Mouse (Mus musculus) heart, adult 2 months (tissue): ENCODE measurements around the gene Nap1l1. TPM values are rescaled to one million over a fixed set of nuclear protein-coding genes. Genes with fewer than 3 reads are reported as not detected.

ENCODE experiments used
- DNase-seq, 2 experiments: peaks; one replicate each; pipeline ENCODE4 v3.0.0; 2021
- H3K27ac ChIP-seq: fragments of 200-600 bp; 2 replicates; pipeline ENCODE4 v1.8.1; 2022
- H3K27me3 ChIP-seq: fragments of 200-500 bp; 2 replicates; pipeline ENCODE4 v1.6.1; 2012; ENCODE audit warnings: mild to moderate bottlenecking, low read length, inconsistent platforms, mixed read lengths; ENCODE audit not compliant: control insufficient read depth, insufficient read depth
- H3K36me3 ChIP-seq: fragments of 200-500 bp; 2 replicates; pipeline ENCODE4 v1.6.1; 2012; ENCODE audit warnings: low read length, inconsistent platforms; ENCODE audit not compliant: control insufficient read depth, insufficient read depth
- H3K4me1 ChIP-seq: fragments of 200-500 bp; 2 replicates; pipeline ENCODE4 v1.6.1; 2011; ENCODE audit warnings: low read length; ENCODE audit not compliant: control insufficient read depth, insufficient read depth
- H3K4me3 ChIP-seq: fragments of 200-600 bp; 2 replicates; pipeline ENCODE4 v1.8.1; 2022
- H3K79me2 ChIP-seq: fragments of 200-500 bp; replicated peaks from 2 replicates; pipeline ENCODE4 v1.6.1; 2012; ENCODE audit warnings: mild to moderate bottlenecking, inconsistent platforms, low read length, moderate library complexity, mixed read lengths; ENCODE audit not compliant: control insufficient read depth, insufficient read depth
- H3K9ac ChIP-seq: fragments of 200-500 bp; 2 replicates; pipeline ENCODE4 v1.6.1; 2012; ENCODE audit warnings: low read depth, mild to moderate bottlenecking, control low read depth, inconsistent platforms, low read length, mixed read lengths
- CTCF ChIP-seq: fragments of 200-600 bp; IDR thresholded peaks from 2 replicates; pipeline ENCODE4 v1.8.1; 2022; ENCODE audit warnings: antibody characterized with exemption, mild to moderate bottlenecking, moderate library complexity
- EP300 ChIP-seq: fragments of 200-500 bp; IDR thresholded peaks from 2 replicates; pipeline ENCODE4 v1.6.1; 2011; ENCODE audit warnings: low read depth, low read length, control low read depth; ENCODE audit not compliant: insufficient read depth
- POLR2A ChIP-seq: fragments of 200-500 bp; IDR thresholded peaks from 2 replicates; pipeline ENCODE4 v1.6.1; 2011; ENCODE audit warnings: mild to moderate bottlenecking, low read depth, low read length, control low read depth; ENCODE audit not compliant: insufficient read depth
- WGBS: fragments of 180-500 bp; shearing (Covaris S2); methylation state at CpG from one replicate; pipeline ENCODE4 v1.1.7; 2018; 5-methylcytosine and 5-hydroxymethylcytosine counted together
- intact Hi-C: fragments of 180-260 bp; cut with DNase I; formaldehyde crosslinking; loops from one replicate; pipeline ENCODE4 v1.15.1; 2025
- polyA plus RNA-seq: library from polyadenylated mRNA; depleted of rRNA; stranded (reverse); fragments of >200 nt; gene quantifications from 2 replicates; pipeline ENCODE4 v1.2.3, GENCODE M21; 2012
- total RNA-seq, 2 experiments: library from RNA; stranded (reverse); gene quantifications; 2 replicates each; pipeline ENCODE4 v1.2.3; 2021

Nap1l1 gene
- total and polyA plus RNA-seq, 3 experiments, result 10.5 to 66.7 (median 66.6) TPM

DNA sequence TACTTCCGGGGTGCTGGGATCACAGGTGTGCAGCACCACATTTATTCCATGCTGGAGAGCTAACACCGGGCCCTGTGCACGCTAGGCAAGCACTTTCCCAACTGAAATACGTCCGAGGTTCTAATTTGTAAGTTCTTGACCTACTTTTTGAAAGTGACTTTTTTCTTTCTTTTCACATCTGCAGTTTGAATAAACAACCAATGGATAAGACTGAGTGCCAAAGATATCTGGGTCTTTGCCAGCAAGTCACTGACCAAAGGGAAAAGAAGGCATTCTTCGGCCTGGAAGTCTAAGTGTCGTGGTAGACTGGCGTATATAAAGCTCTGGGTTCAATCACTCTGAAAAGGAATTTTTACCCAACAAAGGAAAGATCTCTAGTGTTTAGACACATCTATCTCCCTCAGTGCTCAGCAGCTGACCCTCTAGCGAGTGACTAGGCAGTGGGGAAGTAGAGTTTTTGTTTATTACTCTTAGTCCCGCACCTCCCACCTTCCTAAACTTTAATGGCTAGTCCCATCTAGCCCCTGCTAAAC, 39.1 kb downstream of the Nap1l1 start:
- TF ChIP-seq POLR2A (no peak), EP300 (no peak), CTCF (no peak)
- Histone ChIP-seq H3K4me3 (no peak overlapping the region), H3K79me2 (no peaks in the 10 kb centered on the region), H3K4me1 (peaks cover 7% of the 10 kb centered on the region), H3K36me3 (peaks cover 4% of the 10 kb centered on the region; the same call in 1 of the 2 replicates), H3K27me3 (no peaks in the 10 kb centered on the region), H3K27ac (peak overlapping the region; percentile 42), H3K9ac (no peak overlapping the region)
- WGBS, result 43% methylated on average over 10 of the region's 10 CpGs
- intact Hi-C loops, result no loop called here
- peak in 1 of 2 experiments; percentile 38 for DNase-seq

DNA sequence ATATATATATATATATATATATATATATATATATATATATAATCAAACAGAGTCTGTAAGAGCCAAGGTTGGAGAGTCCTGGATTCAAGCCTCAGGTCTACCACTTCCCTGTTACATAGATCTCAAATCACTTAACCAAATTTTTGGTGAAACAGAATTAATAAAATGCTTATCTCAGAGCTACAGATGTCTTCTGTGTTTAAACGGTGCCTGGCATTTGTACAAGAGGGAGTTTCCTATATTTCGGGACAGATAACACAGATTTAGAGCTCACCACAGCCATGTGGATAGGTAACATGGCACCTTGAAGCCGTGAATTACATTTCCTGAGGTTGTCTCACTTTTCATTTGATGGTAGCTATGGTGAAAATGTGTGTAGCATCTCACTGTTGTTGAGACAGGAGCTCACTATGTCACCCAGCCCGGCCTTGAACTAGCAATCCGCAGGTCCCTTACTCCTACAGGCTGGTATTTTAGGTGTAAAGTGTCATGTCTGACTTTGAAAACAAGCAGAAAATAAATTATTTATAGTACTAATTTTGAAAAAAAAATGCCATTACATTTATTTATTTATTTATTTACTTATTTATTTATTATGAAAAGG, 41.4 kb downstream of the Nap1l1 start:
- TF ChIP-seq EP300, result no peak
- no peak for TF ChIP-seq CTCF
- TF ChIP-seq POLR2A, result no peak
- H3K27me3 ChIP-seq, result no peaks in the 10 kb centered on the region
- H3K36me3 ChIP-seq, result no peaks in the 10 kb centered on the region
- no peak overlapping the region for H3K27ac ChIP-seq
- H3K79me2 ChIP-seq, result no peaks in the 10 kb centered on the region
- WGBS, result 87% methylated on average over 5 of the region's 5 CpGs
- no peak overlapping the region for H3K9ac ChIP-seq
- no peak overlapping the region for H3K4me3 ChIP-seq
- peaks cover 9% of the 10 kb centered on the region for H3K4me1 ChIP-seq
- DNase-seq, result no peak
- intact Hi-C loops, result no loop called here

DNA sequence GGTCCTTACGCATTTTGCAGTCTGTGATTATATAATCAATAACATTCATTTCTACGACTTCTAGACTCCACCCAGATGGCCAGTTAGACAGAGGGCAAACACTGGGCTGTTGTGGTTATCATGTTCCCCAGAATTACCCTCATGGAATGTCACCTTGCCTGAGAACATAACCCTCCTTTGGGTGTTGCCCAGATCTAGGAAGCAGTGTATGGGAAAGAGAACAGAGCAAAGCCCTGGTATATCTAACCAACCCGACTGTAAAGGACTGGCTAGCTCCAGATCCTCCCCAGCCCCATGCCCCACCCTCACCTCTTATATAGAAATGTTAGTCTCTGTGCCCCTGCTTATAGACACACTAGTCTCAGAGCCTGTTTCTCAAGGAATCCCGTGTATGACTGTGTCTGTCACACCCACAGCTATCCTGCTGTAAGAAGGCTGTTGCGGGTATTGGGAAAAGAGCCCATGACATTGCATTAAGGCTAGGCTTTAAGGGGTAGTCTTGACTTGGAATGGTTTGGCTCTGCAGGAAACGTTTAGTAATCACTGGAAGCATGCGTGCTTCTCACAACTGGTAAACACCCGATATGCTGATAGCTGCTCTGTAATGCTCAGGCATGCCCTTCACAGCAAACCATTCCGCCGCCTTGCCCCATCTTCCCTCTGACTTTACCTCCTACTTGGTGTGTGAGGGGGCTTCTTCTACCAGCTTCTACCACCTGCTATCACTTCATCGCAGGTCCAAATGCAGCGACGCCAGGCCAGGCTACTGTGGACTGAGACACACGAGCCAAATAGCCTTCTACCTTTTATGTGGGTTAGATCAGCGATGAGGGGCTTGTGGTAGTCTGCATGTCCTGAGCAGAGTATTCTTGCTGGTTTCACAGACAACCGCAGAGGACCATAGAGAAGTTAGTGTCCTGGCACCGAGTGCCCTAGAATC, 42.3 kb downstream of the Nap1l1 start:
- TF ChIP-seq CTCF (no peak), EP300 (no peak), POLR2A (no peak)
- no peak overlapping the region for H3K9ac ChIP-seq
- H3K4me3 ChIP-seq, result no peak overlapping the region
- WGBS, result 71% methylated on average over 17 of the region's 17 CpGs
- intact Hi-C loops, result loop anchor here (5.0 kb wide), 1 partner anchor 37 kb away; no protein-coding TSS in a partner anchor
- H3K79me2 ChIP-seq, result no peaks in the 10 kb centered on the region
- no peaks in the 10 kb centered on the region for H3K36me3 ChIP-seq
- H3K27me3 ChIP-seq, result no peaks in the 10 kb centered on the region
- peak overlapping the region; percentile 26; the same call in 1 of the 2 replicates for H3K27ac ChIP-seq
- no peak for DNase-seq
- peaks cover 7% of the 10 kb centered on the region for H3K4me1 ChIP-seq

DNA sequence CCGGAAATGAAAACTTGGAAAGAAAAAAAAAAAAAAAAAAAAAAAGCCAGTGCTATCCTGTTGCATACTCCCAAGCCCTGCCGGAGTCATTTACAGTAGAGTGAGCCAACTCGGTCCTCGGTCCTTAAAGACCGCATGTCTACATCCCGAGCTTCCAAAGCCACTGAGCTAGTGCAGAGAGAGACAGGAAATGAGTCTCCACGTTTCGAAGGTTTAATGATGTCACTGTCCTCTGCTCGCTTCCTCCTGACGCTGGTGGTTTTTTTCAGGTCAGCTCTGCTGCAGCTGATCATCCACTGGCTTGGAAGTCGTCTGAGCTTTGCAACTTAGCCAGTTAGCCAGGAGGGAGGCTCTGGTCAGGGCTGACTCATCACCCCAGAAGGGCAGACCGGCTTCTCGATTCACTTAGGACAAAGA, 43.2 kb downstream of the Nap1l1 start:
- no peaks in the 10 kb centered on the region for H3K36me3 ChIP-seq
- peak overlapping the region; percentile 26; the same call in 1 of the 2 replicates for H3K27ac ChIP-seq
- TF ChIP-seq EP300 (0 out of 2 replicates have a peak, but pooled peaks have one; percentile 16), CTCF (no peak), POLR2A (peak; percentile 49; the same call in 1 of the 2 replicates)
- WGBS, result 12% methylated on average over 13 of the region's 13 CpGs
- H3K4me1 ChIP-seq, result peaks cover 5% of the 10 kb centered on the region
- DNase-seq, result peak; percentile 57 to 68
- H3K4me3 ChIP-seq, result no peak overlapping the region
- no peak overlapping the region for H3K9ac ChIP-seq
- H3K27me3 ChIP-seq, result no peaks in the 10 kb centered on the region
- H3K79me2 ChIP-seq, result no peaks in the 10 kb centered on the region
- intact Hi-C loops, result loop anchor here (5.0 kb wide), 1 partner anchor 36 kb away; no protein-coding TSS in a partner anchor

DNA sequence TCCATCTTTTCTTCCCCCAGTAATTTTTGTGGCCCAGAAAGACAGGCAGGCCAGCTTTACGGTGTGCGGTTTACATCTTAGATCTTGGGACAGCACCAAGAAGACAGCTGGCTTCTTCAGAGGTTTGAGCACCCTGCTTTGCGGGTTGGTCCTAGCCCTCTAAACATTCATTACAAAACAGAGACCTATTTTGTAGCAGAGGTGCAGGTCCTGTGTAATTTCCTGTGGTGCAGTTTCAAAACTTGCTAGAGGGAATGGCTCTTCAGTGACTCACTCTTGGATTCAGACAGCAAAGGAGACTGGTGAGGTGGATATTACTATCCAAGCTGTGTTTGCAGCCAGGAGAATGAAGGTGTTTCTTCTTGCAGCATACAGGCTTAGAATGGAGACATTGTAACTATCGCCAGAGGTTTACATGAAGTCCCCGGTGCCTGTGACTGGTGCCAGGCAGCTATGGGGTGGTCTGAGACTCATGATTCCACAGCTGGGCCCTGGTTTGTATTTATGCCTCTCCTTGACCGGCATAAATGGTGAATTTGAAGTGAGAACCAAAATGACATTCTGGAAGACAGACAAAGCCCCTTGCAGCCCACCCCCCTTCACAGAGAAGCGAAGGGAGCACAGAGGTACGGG, 43.9 kb downstream of the Nap1l1 start:
- WGBS, result 79% methylated on average over 8 of the region's 8 CpGs
- DNase-seq, result no peak

More for the DNA sequence above, 43.9 kb downstream of the Nap1l1 start:
- Histone ChIP-seq H3K4me3 (no peak overlapping the region), H3K4me1 (peaks cover 5% of the 10 kb centered on the region), H3K27ac (no peak overlapping the region; the same call in 1 of the 2 replicates), H3K79me2 (no peaks in the 10 kb centered on the region), H3K36me3 (no peaks in the 10 kb centered on the region), H3K27me3 (no peaks in the 10 kb centered on the region), H3K9ac (no peak overlapping the region)
- TF ChIP-seq CTCF (no peak), EP300 (no peak), POLR2A (no peak)
- intact Hi-C loops, result loop anchor here (5.0 kb wide), 1 partner anchor 35 kb away; no protein-coding TSS in a partner anchor
